Mouse (Mus musculus): ENCODE data around the gene Tbc1d10b. TPM values are rescaled to one million over a fixed set of nuclear protein-coding genes. Genes with fewer than 3 reads are reported as not detected.

Tbc1d10b gene
- polyA plus RNA-seq, 1 experiment from 2014 or later, result 23.2 TPM

DNA sequence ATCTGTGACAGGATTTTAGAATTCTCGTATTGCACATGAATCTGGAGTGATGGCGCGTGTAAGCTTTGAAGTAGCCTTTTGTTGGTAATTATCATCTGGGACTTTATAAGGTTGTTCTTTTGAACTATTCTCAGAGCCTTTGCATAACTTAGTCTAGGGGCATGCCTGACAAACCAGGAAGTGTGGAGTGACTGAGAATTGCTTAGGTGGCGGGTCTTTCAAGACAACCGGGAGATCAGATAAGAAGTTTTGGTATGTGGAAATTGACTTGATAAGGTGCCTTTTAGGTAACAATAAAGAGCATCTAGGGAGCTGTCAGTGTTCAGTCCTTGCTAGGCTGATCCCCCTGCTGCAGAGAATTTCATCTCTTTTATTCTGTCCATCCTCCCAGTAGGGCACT lies 41.8 kb downstream of the Tbc1d10b start:
- Histone ChIP-seq H3K36me3 (ENCODE audit: insufficient read depth, low read length) (no peaks in the 10 kb centered on the region), H3K4me3 (ENCODE audit: low read length) (no peak overlapping the region), H3K27ac (ENCODE audit: low read length) (no peak overlapping the region), H3K9me3 (ENCODE audit: low read length) (no peaks in the 10 kb centered on the region), H3K9ac (replicated peaks; ENCODE audit: low read length) (no peak overlapping the region), H3K4me1 (ENCODE audit: insufficient read depth, low read length) (no peaks in the 10 kb centered on the region), H3K27me3 (ENCODE audit: insufficient read depth, low read length) (no peaks in the 10 kb centered on the region), H3K4me2 (replicated peaks; ENCODE audit: low read depth, low read length) (no peak overlapping the region)
- ATAC-seq (ENCODE audit: low FRiP score, low TSS enrichment), result no peak
- 78% methylated on average over 5 of the region's 5 CpGs for WGBS

GRCm38 (mm10) chr7:127165607-127166493 lies 42.4 kb downstream of the Tbc1d10b start:
- Histone ChIP-seq H3K4me2 (replicated peaks; ENCODE audit: low read depth, low read length) (no peak overlapping the region), H3K36me3 (ENCODE audit: insufficient read depth, low read length) (no peaks in the 10 kb centered on the region), H3K4me3 (ENCODE audit: low read length) (no peak overlapping the region), H3K9me3 (ENCODE audit: low read length) (no peaks in the 10 kb centered on the region), H3K27me3 (ENCODE audit: insufficient read depth, low read length) (no peaks in the 10 kb centered on the region), H3K9ac (replicated peaks; ENCODE audit: low read length) (no peak overlapping the region), H3K27ac (ENCODE audit: low read length) (no peak overlapping the region), H3K4me1 (ENCODE audit: insufficient read depth, low read length) (no peaks in the 10 kb centered on the region)
- no peak for ATAC-seq (ENCODE audit: low FRiP score, low TSS enrichment)
- 81% methylated on average over 12 of the region's 12 CpGs for WGBS

GRCm38 (mm10) chr7:127164002-127164401 lies 44.3 kb downstream of the Tbc1d10b start:
- 86% methylated on average over 4 of the region's 4 CpGs for WGBS
- Histone ChIP-seq H3K36me3 (ENCODE audit: insufficient read depth, low read length) (no peaks in the 10 kb centered on the region), H3K4me2 (replicated peaks; ENCODE audit: low read depth, low read length) (no peak overlapping the region), H3K27me3 (ENCODE audit: insufficient read depth, low read length) (no peaks in the 10 kb centered on the region), H3K27ac (ENCODE audit: low read length) (no peak overlapping the region), H3K9ac (replicated peaks; ENCODE audit: low read length) (no peak overlapping the region), H3K4me3 (ENCODE audit: low read length) (no peak overlapping the region), H3K4me1 (ENCODE audit: insufficient read depth, low read length) (no peaks in the 10 kb centered on the region), H3K9me3 (ENCODE audit: low read length) (no peaks in the 10 kb centered on the region)
- ATAC-seq (ENCODE audit: low FRiP score, low TSS enrichment), result no peak

GRCm38 (mm10) chr7:127162546-127162945 lies 45.7 kb downstream of the Tbc1d10b start:
- no peak overlapping the region for H3K4me3 ChIP-seq (ENCODE audit: low read length)
- H3K9ac ChIP-seq (replicated peaks; ENCODE audit: low read length), result no peak overlapping the region
- no peaks in the 10 kb centered on the region for H3K36me3 ChIP-seq (ENCODE audit: insufficient read depth, low read length)
- no peaks in the 10 kb centered on the region for H3K27me3 ChIP-seq (ENCODE audit: insufficient read depth, low read length)
- 82% methylated on average over 5 of the region's 5 CpGs for WGBS
- no peaks in the 10 kb centered on the region for H3K4me1 ChIP-seq (ENCODE audit: insufficient read depth, low read length)
- H3K27ac ChIP-seq (ENCODE audit: low read length), result no peak overlapping the region
- no peaks in the 10 kb centered on the region for H3K9me3 ChIP-seq (ENCODE audit: low read length)
- ATAC-seq (ENCODE audit: low FRiP score, low TSS enrichment), result no peak
- no peak overlapping the region for H3K4me2 ChIP-seq (replicated peaks; ENCODE audit: low read depth, low read length)

DNA sequence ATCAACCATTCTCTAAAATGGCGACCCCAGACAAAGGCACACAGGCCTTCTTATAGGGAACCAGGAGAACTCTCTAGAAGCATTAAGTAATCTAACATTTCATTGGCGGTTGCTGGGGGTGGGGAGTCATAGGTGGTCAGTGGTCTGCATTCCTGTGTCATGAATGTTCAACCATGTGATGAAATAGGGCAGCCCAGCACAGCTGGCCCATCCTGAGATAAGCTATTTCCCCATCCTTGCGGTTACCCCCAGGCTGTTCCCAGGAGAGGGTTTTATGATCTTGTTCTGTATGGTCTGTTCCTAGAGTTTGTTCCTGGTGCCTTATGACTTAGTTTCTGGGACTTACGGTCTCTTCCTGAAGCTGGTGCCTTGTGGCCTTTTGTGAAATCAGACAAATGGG lies 50.7 kb downstream of the Tbc1d10b start:
- Histone ChIP-seq H3K9ac (replicated peaks; ENCODE audit: low read length) (no peak overlapping the region), H3K4me3 (ENCODE audit: low read length) (no peak overlapping the region), H3K4me2 (replicated peaks; ENCODE audit: low read depth, low read length) (no peak overlapping the region), H3K9me3 (ENCODE audit: low read length) (no peaks in the 10 kb centered on the region), H3K27me3 (ENCODE audit: insufficient read depth, low read length) (no peaks in the 10 kb centered on the region), H3K27ac (ENCODE audit: low read length) (no peak overlapping the region), H3K4me1 (ENCODE audit: insufficient read depth, low read length) (no peaks in the 10 kb centered on the region), H3K36me3 (ENCODE audit: insufficient read depth, low read length) (no peaks in the 10 kb centered on the region)
- no peak for ATAC-seq (ENCODE audit: low FRiP score, low TSS enrichment)
- WGBS, result 75% methylated on average over 4 of the region's 4 CpGs

DNA sequence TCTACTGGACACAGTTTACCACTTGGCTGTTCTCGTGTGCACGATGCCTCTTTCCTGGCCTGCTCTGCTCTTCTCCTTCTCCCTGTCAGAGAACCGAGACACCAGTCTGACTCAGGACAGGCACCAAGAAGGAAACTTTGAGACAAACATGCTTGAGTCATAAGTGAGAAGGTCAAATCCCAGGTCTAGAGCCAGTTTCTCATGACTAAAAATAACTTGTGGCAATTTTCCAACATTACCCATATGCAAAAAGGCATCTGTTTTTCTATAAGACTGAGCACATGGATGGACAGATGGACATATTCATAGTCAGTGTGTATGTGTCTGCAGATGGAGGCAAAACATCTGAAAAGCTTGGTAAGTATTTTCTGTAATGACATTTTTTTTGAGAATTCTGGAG lies 54.8 kb downstream of the Tbc1d10b start:
- no peak overlapping the region for H3K9ac ChIP-seq (replicated peaks; ENCODE audit: low read length)
- no peaks in the 10 kb centered on the region for H3K4me1 ChIP-seq (ENCODE audit: insufficient read depth, low read length)
- WGBS, result 77% methylated on average over 3 of the region's 3 CpGs
- H3K4me3 ChIP-seq (ENCODE audit: low read length), result no peak overlapping the region
- H3K27ac ChIP-seq (ENCODE audit: low read length), result no peak overlapping the region
- H3K36me3 ChIP-seq (ENCODE audit: insufficient read depth, low read length), result no peaks in the 10 kb centered on the region
- H3K4me2 ChIP-seq (replicated peaks; ENCODE audit: low read depth, low read length), result no peak overlapping the region
- no peak for ATAC-seq (ENCODE audit: low FRiP score, low TSS enrichment)
- H3K27me3 ChIP-seq (ENCODE audit: insufficient read depth, low read length), result no peaks in the 10 kb centered on the region
- no peaks in the 10 kb centered on the region for H3K9me3 ChIP-seq (ENCODE audit: low read length)

- ATAC-seq (ENCODE audit: low FRiP score, low TSS enrichment), result no peak
- Histone ChIP-seq H3K27ac (ENCODE audit: low read length) (no peak overlapping the region), H3K4me1 (ENCODE audit: insufficient read depth, low read length) (no peaks in the 10 kb centered on the region), H3K4me3 (ENCODE audit: low read length) (no peak overlapping the region), H3K9ac (replicated peaks; ENCODE audit: low read length) (no peak overlapping the region), H3K36me3 (ENCODE audit: insufficient read depth, low read length) (no peaks in the 10 kb centered on the region), H3K27me3 (ENCODE audit: insufficient read depth, low read length) (no peaks in the 10 kb centered on the region), H3K4me2 (replicated peaks; ENCODE audit: low read depth, low read length) (no peak overlapping the region), H3K9me3 (ENCODE audit: low read length) (no peaks in the 10 kb centered on the region)
- WGBS, result 91% methylated on average over 6 of the region's 6 CpGs
Measured at GRCm38 (mm10) chr7:127152464-127152863, 55.8 kb downstream of the Tbc1d10b start.

- Histone ChIP-seq H3K4me1 (ENCODE audit: insufficient read depth, low read length) (no peaks in the 10 kb centered on the region), H3K27me3 (ENCODE audit: insufficient read depth, low read length) (no peaks in the 10 kb centered on the region), H3K4me2 (replicated peaks; ENCODE audit: low read depth, low read length) (no peak overlapping the region), H3K27ac (ENCODE audit: low read length) (no peak overlapping the region), H3K9me3 (ENCODE audit: low read length) (no peaks in the 10 kb centered on the region), H3K4me3 (ENCODE audit: low read length) (no peak overlapping the region), H3K36me3 (ENCODE audit: insufficient read depth, low read length) (no peaks in the 10 kb centered on the region), H3K9ac (replicated peaks; ENCODE audit: low read length) (no peak overlapping the region)
- WGBS, result 72% methylated on average over 3 of the region's 3 CpGs
- no peak for ATAC-seq (ENCODE audit: low FRiP score, low TSS enrichment)
Measured at GRCm38 (mm10) chr7:127147901-127148300, 60.4 kb downstream of the Tbc1d10b start.

Other genes with a start within 250 kb of the Tbc1d10b start
- gene Cdipt, start 232.6 kb downstream of the Tbc1d10b start, polyA plus RNA-seq (2015; fragmentation: Nextera tagmentation; extraction: Ambion mirVana), result 135 and 137 TPM in 2 replicates
- gene Cdiptos, start 232.4 kb downstream of the Tbc1d10b start, polyA plus RNA-seq (2015; fragmentation: Nextera tagmentation; extraction: Ambion mirVana), result 1.6 and 2.1 TPM in 2 replicates
- 19.7 and 21.4 TPM in 2 replicates for gene Mvp, start 193.8 kb downstream of the Tbc1d10b start, polyA plus RNA-seq (2015; fragmentation: Nextera tagmentation; extraction: Ambion mirVana)
- 1.2 TPM in 1 of 2 replicates, not detected in the other for gene Pagr1b, start 192.0 kb downstream of the Tbc1d10b start, polyA plus RNA-seq (2015; fragmentation: Nextera tagmentation; extraction: Ambion mirVana)
- gene Pagr1a, start 191.1 kb downstream of the Tbc1d10b start, polyA plus RNA-seq (2015; fragmentation: Nextera tagmentation; extraction: Ambion mirVana), result 61.3 and 88.7 TPM in 2 replicates
- gene Gm42742, start 187.4 kb downstream of the Tbc1d10b start, polyA plus RNA-seq (2015; fragmentation: Nextera tagmentation; extraction: Ambion mirVana), result 34.7 and 51.6 TPM in 2 replicates
- gene Prrt2, start 187.3 kb downstream of the Tbc1d10b start, polyA plus RNA-seq (2015; fragmentation: Nextera tagmentation; extraction: Ambion mirVana), result 5.4 and 6.0 TPM in 2 replicates
- gene Maz, start 181.4 kb downstream of the Tbc1d10b start, polyA plus RNA-seq (2015; fragmentation: Nextera tagmentation; extraction: Ambion mirVana), result 47.9 and 48.1 TPM in 2 replicates
- gene Kif22, start 166.0 kb downstream of the Tbc1d10b start, polyA plus RNA-seq (2015; fragmentation: Nextera tagmentation; extraction: Ambion mirVana), result 145 and 150 TPM in 2 replicates
- not detected in 2 replicates for gene Zg16, start 121.1 kb downstream of the Tbc1d10b start, polyA plus RNA-seq (2015; fragmentation: Nextera tagmentation; extraction: Ambion mirVana)
- 5.3 and 5.4 TPM in 2 replicates for gene AI467606, start 117.1 kb downstream of the Tbc1d10b start, polyA plus RNA-seq (2015; fragmentation: Nextera tagmentation; extraction: Ambion mirVana)
- 24.4 and 26.2 TPM in 2 replicates for gene Qprt, start 86.2 kb downstream of the Tbc1d10b start, polyA plus RNA-seq (2015; fragmentation: Nextera tagmentation; extraction: Ambion mirVana)
- gene Spn, start 70.6 kb downstream of the Tbc1d10b start, polyA plus RNA-seq (2015; fragmentation: Nextera tagmentation; extraction: Ambion mirVana), result 0.21 and 0.32 TPM in 2 replicates
- 66.9 and 68.7 TPM in 2 replicates for gene Cd2bp2, start 12.4 kb downstream of the Tbc1d10b start, polyA plus RNA-seq (2015; fragmentation: Nextera tagmentation; extraction: Ambion mirVana)
- 26.7 and 28.8 TPM in 2 replicates for gene Mylpf, start 422 bp upstream of the Tbc1d10b start, polyA plus RNA-seq (2015; fragmentation: Nextera tagmentation; extraction: Ambion mirVana)
- gene Zfp553, start 24.6 kb upstream of the Tbc1d10b start, polyA plus RNA-seq (2015; fragmentation: Nextera tagmentation; extraction: Ambion mirVana), result 45.2 and 46.0 TPM in 2 replicates
- 18.6 and 26.6 TPM in 2 replicates for gene Sept1, start 24.7 kb upstream of the Tbc1d10b start, polyA plus RNA-seq (2015; fragmentation: Nextera tagmentation; extraction: Ambion mirVana)
- 60.5 and 64.3 TPM in 2 replicates for gene Zfp771, start 35.8 kb upstream of the Tbc1d10b start, polyA plus RNA-seq (2015; fragmentation: Nextera tagmentation; extraction: Ambion mirVana)
- 196 and 200 TPM in 2 replicates for gene Dctpp1, start 52.2 kb upstream of the Tbc1d10b start, polyA plus RNA-seq (2015; fragmentation: Nextera tagmentation; extraction: Ambion mirVana)
- gene Sephs2, start 65.6 kb upstream of the Tbc1d10b start, polyA plus RNA-seq (2015; fragmentation: Nextera tagmentation; extraction: Ambion mirVana), result 105 and 108 TPM in 2 replicates
- 1.0 and 1.4 TPM in 2 replicates for gene Itgal, start 87.8 kb upstream of the Tbc1d10b start, polyA plus RNA-seq (2015; fragmentation: Nextera tagmentation; extraction: Ambion mirVana)
- gene Zfp768, start 137.1 kb upstream of the Tbc1d10b start, polyA plus RNA-seq (2015; fragmentation: Nextera tagmentation; extraction: Ambion mirVana), result 25.4 and 25.5 TPM in 2 replicates
- gene Zfp747, start 167.6 kb upstream of the Tbc1d10b start, polyA plus RNA-seq (2015; fragmentation: Nextera tagmentation; extraction: Ambion mirVana), result 10.6 and 11.3 TPM in 2 replicates
- gene 9130019O22Rik, start 178.7 kb upstream of the Tbc1d10b start, polyA plus RNA-seq (2015; fragmentation: Nextera tagmentation; extraction: Ambion mirVana), result 6.8 and 7.0 TPM in 2 replicates
- 8.3 and 8.8 TPM in 2 replicates for gene E430018J23Rik, start 185.2 kb upstream of the Tbc1d10b start, polyA plus RNA-seq (2015; fragmentation: Nextera tagmentation; extraction: Ambion mirVana)
- gene Zfp764, start 198.4 kb upstream of the Tbc1d10b start, polyA plus RNA-seq (2015; fragmentation: Nextera tagmentation; extraction: Ambion mirVana), result 9.0 and 9.5 TPM in 2 replicates
- gene Zfp688, start 213.6 kb upstream of the Tbc1d10b start, polyA plus RNA-seq (2015; fragmentation: Nextera tagmentation; extraction: Ambion mirVana), result 28.1 and 32.0 TPM in 2 replicates
- 8.4 TPM in 2 replicates for gene Zfp689, start 240.7 kb upstream of the Tbc1d10b start, polyA plus RNA-seq (2015; fragmentation: Nextera tagmentation; extraction: Ambion mirVana)

Data from kidney, embryonic 16.5 days (tissue).